ENCODE assay signal across 9 mouse cellular contexts in genomic region chr7:96756104-96756742, GRCm38 (mm10).
DNase-seq lines count a peak whose midpoint lies in the region; ATAC-seq and TF ChIP-seq lines count a peak whose summit lies in the region.
"Had no signal": no experiment of that assay in that cellular context is flagged by ENCODE, and none has a peak within 500 bp of the region (broad histone marks: within the 10 kb centered on the region; RNA-seq: fewer than 3 reads in every experiment).

No protein-coding gene starts in this region.

- H3K27me3 ChIP-seq in cerebellum, adult 2 months (ENCODE audit: control insufficient read depth, insufficient read depth, low read length) = no peaks in the 10 kb centered on the region
- no peaks in the 10 kb centered on the region for H3K27me3 ChIP-seq in midbrain, embryonic 11.5 days (ENCODE audit: control insufficient read depth, insufficient read depth, low read length)
- no peaks in the 10 kb centered on the region for H3K27me3 ChIP-seq in midbrain, postnatal 0 days (ENCODE audit: insufficient read depth, low read length)
- H3K27me3 ChIP-seq in hindbrain, embryonic 14.5 days (ENCODE audit: control insufficient read depth, insufficient read depth, low read length) = no peaks in the 10 kb centered on the region
- no peaks in the 10 kb centered on the region for H3K27me3 ChIP-seq in stomach, embryonic 16.5 days (ENCODE audit: control insufficient read depth, insufficient read depth, low read length)

- no peak overlapping the region for H3K4me2 ChIP-seq in midbrain, embryonic 11.5 days
- H3K4me2 ChIP-seq in midbrain, postnatal 0 days (ENCODE audit: low read depth, low read length, poor library complexity, severe bottlenecking) = no peak overlapping the region
- no peak overlapping the region for H3K4me2 ChIP-seq in hindbrain, embryonic 14.5 days (replicated peaks)
- H3K4me2 ChIP-seq in stomach, embryonic 16.5 days (ENCODE audit: low read depth, low read length) = 0 out of 2 replicates have a peak overlapping the region, but pooled peaks have one; percentile 2

- no peaks in the 10 kb centered on the region for H3K36me3 ChIP-seq in midbrain, embryonic 11.5 days (ENCODE audit: control insufficient read depth, insufficient read depth, low read length)
- H3K36me3 ChIP-seq in midbrain, postnatal 0 days (ENCODE audit: insufficient read depth, low read length) = no peaks in the 10 kb centered on the region
- H3K36me3 ChIP-seq in hindbrain, embryonic 14.5 days (replicated peaks; ENCODE audit: control insufficient read depth, insufficient read depth) = no peaks in the 10 kb centered on the region
- no peaks in the 10 kb centered on the region for H3K36me3 ChIP-seq in stomach, embryonic 16.5 days (ENCODE audit: control insufficient read depth, insufficient read depth, low read length)

- 0 out of 2 replicates have a peak overlapping the region, but pooled peaks have one; percentile 12 for H3K9ac ChIP-seq in midbrain, embryonic 11.5 days (ENCODE audit: low read length)
- no peak overlapping the region for H3K9ac ChIP-seq in midbrain, postnatal 0 days (replicated peaks; ENCODE audit: low read length, poor library complexity, severe bottlenecking)
- H3K9ac ChIP-seq in hindbrain, embryonic 14.5 days = peak overlapping the region; percentile 13; the same call in 1 of the 2 replicates
- H3K9ac ChIP-seq in stomach, embryonic 16.5 days (ENCODE audit: low read length) = 0 out of 2 replicates have a peak overlapping the region, but pooled peaks have one; percentile 42

- peak; percentile 33 to 45 for DNase-seq in cerebellum, adult 2 months
- DNase-seq in cerebellum, postnatal 4 days (ENCODE audit: low spot score in 2 of 2) = no peak
- peak; percentile 84 for DNase-seq in midbrain, embryonic 11.5 days (ENCODE audit: low spot score, missing footprints)
- DNase-seq in midbrain, postnatal 0 days (ENCODE audit: low spot score) = no peak
- no peak for DNase-seq in hindbrain, embryonic 14.5 days (ENCODE audit: low spot score)
- DNase-seq in gastrocnemius, postnatal 4 days (ENCODE audit: low spot score in 2 of 2) = no peak
- no peak for DNase-seq in left cerebral cortex, adult 18-20 months (ENCODE audit: low spot score in 2 of 2)

- no peaks in the 10 kb centered on the region for H3K4me1 ChIP-seq in cerebellum, adult 2 months (ENCODE audit: control insufficient read depth, insufficient read depth, low read length)
- H3K4me1 ChIP-seq in midbrain, embryonic 11.5 days (ENCODE audit: control insufficient read depth, insufficient read depth, low read length) = peaks cover 11% of the 10 kb centered on the region
- H3K4me1 ChIP-seq in midbrain, postnatal 0 days (ENCODE audit: insufficient read depth, low read length) = peaks cover 4% of the 10 kb centered on the region; the same call in 1 of the 2 replicates
- H3K4me1 ChIP-seq in hindbrain, embryonic 14.5 days (replicated peaks; ENCODE audit: control insufficient read depth, insufficient read depth, low read length) = peaks cover 22% of the 10 kb centered on the region
- H3K4me1 ChIP-seq in stomach, embryonic 16.5 days (ENCODE audit: control insufficient read depth, insufficient read depth, low read length) = peaks cover 18% of the 10 kb centered on the region

- TF ChIP-seq POLR2A in cerebellum, adult 2 months (IDR thresholded peaks at IDR 0.05; ENCODE audit: borderline replicate concordance, insufficient read depth, low read length) = no peak

- TF ChIP-seq CTCF in cerebellum, adult 2 months (IDR thresholded peaks at IDR 0.05; ENCODE audit: borderline replicate concordance, insufficient read depth, low read depth, low read length) = no peak
- no peak for TF ChIP-seq CTCF in midbrain, postnatal 0 days (IDR thresholded peaks at IDR 0.05)

- 45% methylated on average over 10 of the region's 10 CpGs for WGBS in cerebellum, adult 2 months
- 59% methylated on average over 10 of the region's 10 CpGs for WGBS in midbrain, embryonic 11.5 days
- 53% methylated on average over 10 of the region's 10 CpGs for WGBS in midbrain, postnatal 0 days
- WGBS in hindbrain, embryonic 14.5 days = 52% methylated on average over 10 of the region's 10 CpGs
- 50% methylated on average over 10 of the region's 10 CpGs for WGBS in stomach, embryonic 16.5 days

- peak; percentile 41 for ATAC-seq in midbrain, embryonic 11.5 days (ENCODE audit: low FRiP score)
- ATAC-seq in midbrain, postnatal 0 days (ENCODE audit: low FRiP score) = no peak
- no peak for ATAC-seq in hindbrain, embryonic 14.5 days (ENCODE audit: low FRiP score)
- no peak for ATAC-seq in stomach, embryonic 16.5 days (ENCODE audit: insufficient read depth, low FRiP score)

- no peak overlapping the region for H3K4me3 ChIP-seq in cerebellum, adult 2 months (replicated peaks; ENCODE audit: insufficient read depth, low read depth, low read length)
- H3K4me3 ChIP-seq in midbrain, embryonic 11.5 days (ENCODE audit: low read depth, low read length) = no peak overlapping the region
- H3K4me3 ChIP-seq in midbrain, postnatal 0 days (ENCODE audit: low read depth, low read length) = no peak overlapping the region
- H3K4me3 ChIP-seq in hindbrain, embryonic 14.5 days (replicated peaks; ENCODE audit: low read length) = no peak overlapping the region
- no peak overlapping the region for H3K4me3 ChIP-seq in stomach, embryonic 16.5 days (replicated peaks; ENCODE audit: low read length)

- H3K9me3 ChIP-seq in midbrain, embryonic 11.5 days (ENCODE audit: control insufficient read depth, low read length) = no peaks in the 10 kb centered on the region
- H3K9me3 ChIP-seq in midbrain, postnatal 0 days (ENCODE audit: low read length) = no peaks in the 10 kb centered on the region
- no peaks in the 10 kb centered on the region for H3K9me3 ChIP-seq in hindbrain, embryonic 14.5 days (ENCODE audit: control insufficient read depth, low read length)
- no peaks in the 10 kb centered on the region for H3K9me3 ChIP-seq in stomach, embryonic 16.5 days (replicated peaks; ENCODE audit: control insufficient read depth, low read length)

- no peak overlapping the region for H3K27ac ChIP-seq in cerebellum, adult 2 months (ENCODE audit: insufficient read depth, low read length)
- H3K27ac ChIP-seq in midbrain, embryonic 11.5 days (ENCODE audit: low read depth, low read length) = no peak overlapping the region; the same call in 1 of the 2 replicates
- no peak overlapping the region for H3K27ac ChIP-seq in midbrain, postnatal 0 days (ENCODE audit: low read depth, low read length)
- H3K27ac ChIP-seq in hindbrain, embryonic 14.5 days = no peak overlapping the region
- H3K27ac ChIP-seq in stomach, embryonic 16.5 days (ENCODE audit: low read length) = peak overlapping the region; percentile 77
- H3K27ac ChIP-seq: macrophage had no signal

Comparison
In these comparisons a context has a peak if more than half of its experiments do, and no peak if none do; other contexts are left out.
1. DNase-seq: peak in cerebellum, adult 2 months (2 of 2) and midbrain, embryonic 11.5 days (single experiment); none in cerebellum, postnatal 4 days (0 of 2), midbrain, postnatal 0 days (single experiment), hindbrain, embryonic 14.5 days (single experiment), gastrocnemius, postnatal 4 days (0 of 2) and left cerebral cortex, adult 18-20 months (0 of 2).